Mouse (Mus musculus) cerebellum, postnatal 4 days (tissue): ENCODE measurements around the gene Msn.

Experiments
- DNase-seq, 2 experiments: peaks; one replicate each; pipeline ENCODE4 v3.0.0; 2022; ENCODE audit warnings: low spot score in 2 of 2, mixed read lengths in 1 of 2

Msn gene

GRCm38 (mm10) chrX:96095509-96096499 is at the start of gene Msn:
Msn (plus strand) TSS chrX:96096042.
- peak in 1 of 2 experiments; percentile 20 for DNase-seq

DNA sequence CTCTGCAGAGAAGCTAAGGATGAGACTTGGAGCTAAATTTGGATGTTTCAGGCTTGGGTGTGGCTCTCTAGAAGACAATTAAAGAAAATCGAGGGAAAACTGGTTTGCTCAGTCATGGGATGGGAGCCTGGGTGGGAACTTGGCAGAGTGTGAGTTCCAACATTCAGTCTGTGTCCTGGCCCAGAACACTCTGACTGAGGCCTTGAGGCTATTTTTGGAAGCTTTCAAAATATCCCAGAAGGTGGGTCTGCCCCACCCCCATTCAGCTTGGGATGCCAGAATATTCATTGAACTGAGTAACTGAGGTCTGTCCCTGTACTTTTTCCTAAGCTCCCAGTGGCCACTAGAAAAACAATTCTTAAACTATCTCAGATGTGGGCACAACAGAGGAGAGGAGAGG is 43.0 kb upstream of the Msn start:
- DNase-seq, result no peak

GRCm38 (mm10) chrX:96077747-96078146 is 18.1 kb upstream of the Msn start:
- no peak for DNase-seq

GRCm38 (mm10) chrX:96086259-96086658 is 9.6 kb upstream of the Msn start:
- no peak for DNase-seq

- no peak for DNase-seq
Measured at GRCm38 (mm10) chrX:96096513-96097210, 820 bp downstream of the Msn start.

DNA sequence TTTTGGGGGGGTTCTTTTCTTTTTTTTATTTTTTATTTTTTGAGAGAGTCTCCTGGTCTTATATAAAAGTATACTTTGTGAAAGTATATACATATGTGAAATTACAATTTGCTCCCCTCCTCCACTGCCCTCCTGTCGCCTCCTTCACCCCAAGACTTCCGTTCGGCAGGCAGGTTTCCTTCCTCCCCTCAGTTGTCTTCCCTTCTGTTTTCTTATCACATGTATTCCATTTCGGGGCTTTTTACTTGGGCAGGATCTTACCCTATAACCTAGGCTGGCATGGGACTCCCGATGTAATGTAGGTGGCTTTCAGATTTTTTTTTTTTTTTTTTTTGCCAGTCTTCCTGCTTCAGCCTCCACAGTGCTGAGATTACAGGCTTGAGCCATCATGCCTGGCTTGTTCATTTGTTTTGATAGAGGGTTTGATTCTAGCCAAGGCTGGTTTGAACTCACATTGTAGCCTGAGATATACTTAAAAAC is 1.7 kb downstream of the Msn start:
- DNase-seq, result no peak

DNA sequence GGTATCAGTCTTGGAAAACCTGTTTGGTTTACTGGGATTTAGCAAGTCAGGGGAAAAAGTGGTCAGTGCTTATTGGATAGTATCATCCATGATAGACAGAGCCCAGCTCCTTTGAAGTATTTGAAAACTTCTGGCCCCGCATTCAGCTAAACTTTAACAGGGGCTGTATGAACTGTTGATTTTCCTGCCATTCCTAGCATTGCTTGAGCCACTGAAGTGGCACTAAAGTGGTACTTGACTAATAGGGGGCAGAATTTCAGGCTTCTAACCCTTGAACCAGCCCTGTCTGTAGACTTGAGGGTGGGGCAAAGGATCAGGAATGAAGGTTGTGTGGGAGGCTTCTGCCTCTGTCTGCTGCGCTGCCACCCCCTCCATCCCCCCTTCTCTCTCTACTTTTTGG is 3.2 kb downstream of the Msn start:
- DNase-seq, result no peak

- DNase-seq, result no peak
Measured at GRCm38 (mm10) chrX:96107427-96108291, 11.8 kb downstream of the Msn start.

DNA sequence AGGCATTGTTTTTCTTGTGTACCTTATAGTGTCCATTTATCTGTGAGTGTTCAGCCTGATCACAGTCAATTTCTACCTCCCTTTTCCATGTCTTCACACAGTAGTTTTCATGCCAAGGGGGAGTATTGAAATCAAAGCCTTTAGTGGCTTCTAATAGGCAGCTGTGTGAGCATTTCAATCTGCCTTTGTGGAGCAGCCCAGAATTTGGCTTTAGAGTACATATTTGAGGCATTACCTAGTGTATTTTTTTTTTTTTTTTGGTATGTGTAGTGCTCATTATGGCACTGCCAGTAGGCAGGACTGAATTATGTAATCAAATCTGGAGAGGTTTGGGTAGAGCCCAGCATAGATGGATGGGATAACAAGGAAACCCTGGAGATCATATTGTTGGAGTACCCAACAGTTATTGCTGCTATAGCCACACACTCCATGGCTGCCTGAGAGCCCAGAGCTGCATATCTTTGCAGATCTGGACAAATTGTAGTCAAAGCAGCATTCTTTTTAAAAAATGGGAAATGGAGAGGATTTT is 17.3 kb downstream of the Msn start:
- no peak for DNase-seq

- DNase-seq, result no peak
Measured at GRCm38 (mm10) chrX:96115501-96115900, 19.7 kb downstream of the Msn start.

DNA sequence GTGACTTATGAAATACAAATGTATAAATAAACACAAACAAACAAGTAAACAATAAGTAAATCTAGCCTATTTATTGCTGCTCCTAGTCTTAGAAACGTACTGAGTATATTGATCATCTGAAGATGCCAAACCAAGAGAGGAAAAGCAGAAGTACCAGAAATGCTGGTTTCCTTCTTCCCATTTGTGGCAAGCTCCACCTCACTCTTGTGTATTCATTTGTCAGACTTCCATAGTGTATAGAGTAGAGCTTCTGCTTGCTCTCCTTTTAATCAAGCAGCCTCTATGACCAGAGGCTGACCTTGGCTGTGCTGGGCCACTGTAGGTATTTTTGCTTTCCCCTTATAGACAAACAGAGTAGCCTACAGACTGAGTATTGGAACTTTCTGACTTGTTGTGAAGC is 21.5 kb downstream of the Msn start:
- no peak for DNase-seq

DNA sequence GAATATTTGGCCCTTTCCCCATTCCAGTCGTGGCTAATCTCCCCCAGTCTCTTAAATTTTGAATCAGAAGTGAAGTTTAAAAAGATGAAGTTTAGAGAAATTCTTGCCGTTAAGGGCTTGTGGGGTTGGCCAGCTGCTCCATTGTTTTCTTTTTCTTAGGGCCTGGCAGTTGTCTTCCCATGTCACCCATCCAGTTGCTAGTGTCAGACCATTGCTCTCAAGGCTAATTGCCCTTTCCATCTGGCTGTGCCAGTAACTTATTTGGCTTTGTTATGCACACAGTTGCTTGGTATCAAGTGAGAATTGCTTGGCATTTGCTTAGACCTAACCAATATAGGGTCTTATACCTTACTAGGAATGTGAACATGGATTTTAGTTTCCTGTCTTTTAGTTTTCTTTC is 24.2 kb downstream of the Msn start:
- no peak for DNase-seq

- no peak for DNase-seq
Measured at GRCm38 (mm10) chrX:96121912-96122311, 26.1 kb downstream of the Msn start.

GRCm38 (mm10) chrX:96126803-96127202 is 31.0 kb downstream of the Msn start:
- DNase-seq, result no peak

GRCm38 (mm10) chrX:96130139-96130538 is 34.3 kb downstream of the Msn start:
- no peak for DNase-seq

- DNase-seq, result no peak
Measured at GRCm38 (mm10) chrX:96130663-96131062, 34.8 kb downstream of the Msn start.

DNA sequence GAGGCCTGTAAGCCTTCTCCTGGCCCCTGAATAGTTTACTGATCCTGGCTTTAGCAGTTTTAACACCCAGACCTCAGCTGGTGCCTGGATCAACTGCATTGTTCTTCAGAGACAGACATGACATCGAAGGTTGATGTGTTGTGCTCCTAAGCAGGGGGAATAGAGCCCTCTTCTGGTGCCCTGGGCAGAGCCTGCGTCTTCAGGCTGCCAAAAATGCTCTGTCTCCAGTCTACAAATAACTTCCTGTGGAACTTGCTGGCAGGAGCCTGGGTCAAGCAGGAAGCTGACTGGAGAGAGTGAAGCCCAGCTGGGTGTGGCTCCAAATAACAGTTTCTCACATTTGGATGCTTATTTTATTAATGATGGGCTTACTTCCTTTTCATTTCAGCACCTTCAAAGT is 37.4 kb downstream of the Msn start:
- DNase-seq, result no peak

DNA sequence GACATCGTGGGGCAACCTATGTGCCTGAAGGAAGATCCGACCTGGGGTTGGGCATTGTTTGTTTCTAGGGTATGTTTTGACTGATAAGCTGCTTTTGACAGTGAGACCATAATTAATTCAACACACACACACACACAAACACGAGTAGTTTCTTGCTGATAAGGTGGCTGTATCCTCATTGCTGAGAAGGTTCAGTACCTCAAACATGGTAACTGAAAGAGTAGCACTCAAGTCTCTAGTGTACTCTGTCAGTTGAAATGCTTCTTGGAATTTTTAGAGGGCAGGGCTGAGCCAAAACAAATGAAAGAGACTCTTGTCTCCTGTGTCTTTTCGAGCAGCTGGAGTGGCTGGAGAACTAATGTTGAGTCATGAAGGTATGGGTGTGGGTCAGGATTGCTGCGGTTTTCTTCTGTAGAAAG is 38.4 kb downstream of the Msn start:
- DNase-seq, result no peak

DNA sequence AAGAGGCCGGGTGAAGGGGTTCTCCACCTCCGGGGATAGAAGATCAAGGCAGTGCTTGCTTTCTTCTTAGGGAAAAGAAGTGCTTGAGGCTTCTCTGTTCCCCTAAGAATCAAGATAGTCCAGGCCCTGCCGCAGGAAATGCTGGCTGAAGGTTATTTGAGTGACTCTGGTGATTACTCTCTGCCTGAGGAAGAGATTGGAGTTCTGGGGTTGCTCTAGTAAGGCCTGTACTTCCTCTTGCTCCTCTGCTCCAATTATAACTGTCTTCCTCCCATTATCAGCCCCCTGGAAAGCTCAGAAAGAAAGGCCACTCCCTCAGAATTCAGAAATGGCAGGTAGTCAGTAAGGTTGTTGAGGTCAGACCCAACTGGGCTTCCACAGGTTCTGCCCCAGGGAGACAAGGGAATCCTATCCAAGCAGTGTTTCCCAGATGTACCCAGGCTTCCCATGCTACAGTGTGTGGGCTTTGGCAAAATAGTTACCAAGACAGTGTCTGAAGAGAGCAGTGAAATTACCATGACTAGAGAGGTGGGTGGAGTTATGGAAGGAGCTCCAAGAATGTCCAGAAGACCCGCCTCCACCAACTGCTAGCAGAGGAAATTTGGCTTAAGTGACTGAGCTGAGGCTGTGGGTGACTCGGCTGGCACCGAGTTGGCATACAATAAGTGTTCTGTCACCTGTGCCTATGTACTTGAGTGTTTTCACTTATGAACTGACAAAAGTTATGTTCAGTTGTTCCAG is 39.2 kb downstream of the Msn start:
- DNase-seq, result no peak

GRCm38 (mm10) chrX:96135581-96135980 is 39.7 kb downstream of the Msn start:
- DNase-seq, result no peak

DNA sequence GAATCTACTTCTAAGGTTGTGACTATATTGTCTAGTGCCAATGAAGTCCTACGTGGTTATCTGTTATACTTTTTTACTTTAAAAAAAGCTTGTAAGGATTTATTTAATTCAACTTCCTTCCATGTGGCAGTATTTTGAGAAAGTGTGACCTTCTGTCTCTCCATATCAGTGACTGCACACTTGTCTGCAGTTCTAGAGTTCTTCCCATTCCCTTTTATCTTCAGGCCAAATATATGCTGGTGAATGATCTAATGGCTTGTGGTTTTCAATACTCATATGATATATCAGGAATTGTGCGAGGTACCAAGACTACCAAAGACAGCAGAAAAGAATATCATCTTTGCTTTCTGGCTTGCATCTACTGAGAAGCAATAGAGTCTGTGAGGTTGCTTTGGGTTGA is 43.4 kb downstream of the Msn start:
- no peak for DNase-seq
